Mouse (Mus musculus): ENCODE results near the gene Gm14408. TPM values are rescaled to one million over a fixed set of nuclear protein-coding genes. Genes with fewer than 3 reads are reported as not detected.

Gene Gm14408
- not detected for polyA plus RNA-seq (2017; shearing (Covaris generic))

DNA sequence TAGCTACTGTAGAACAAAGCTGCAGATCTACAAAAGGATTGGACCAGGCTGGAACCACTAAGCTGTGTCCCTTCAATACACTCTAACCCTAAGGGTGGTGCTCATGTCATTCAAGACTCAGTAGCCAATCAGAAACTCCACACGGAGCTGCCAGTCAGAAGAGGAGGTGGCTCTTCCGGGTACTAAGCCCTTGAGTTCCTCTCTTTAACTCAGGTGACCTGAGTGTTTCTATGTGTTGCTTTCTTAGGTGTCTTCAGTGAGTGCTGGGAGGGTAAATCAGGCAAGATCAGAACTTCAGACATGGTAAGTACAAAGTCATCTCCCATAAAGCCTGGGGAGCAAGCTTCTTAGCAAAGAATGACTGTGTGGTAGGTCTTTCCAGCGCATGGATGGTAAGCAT lies at the start of gene Gm14408:
Gene Gm14408 (plus strand): TSS at position 301 of the 400 bp plus-strand sequence.

GRCm38 (mm10) chr2:176798312-176798711 lies 32.6 kb upstream of the Gm14408 start, which contains the start of gene Gm14295:
Gm14295 (plus strand) TSS chr2:176798612.

Other genes with a start within 250 kb of the Gm14408 start
- 3.0 TPM for gene Gm14308, start 194.8 kb upstream of the Gm14408 start, polyA plus RNA-seq (2017; shearing (Covaris generic))
- gene Zfp973, start 160.6 kb upstream of the Gm14408 start, polyA plus RNA-seq (2017; shearing (Covaris generic)) = 7.5 TPM
- 8.1 TPM for gene Gm14305, start 122.8 kb upstream of the Gm14408 start, polyA plus RNA-seq (2017; shearing (Covaris generic))
- 6.0 TPM for gene Gm14295, start 32.5 kb upstream of the Gm14408 start, polyA plus RNA-seq (2017; shearing (Covaris generic))
- gene Gm14296, start 96.7 kb downstream of the Gm14408 start, polyA plus RNA-seq (2017; shearing (Covaris generic)) = 5.0 TPM
- gene Gm14419, start 169.8 kb downstream of the Gm14408 start, polyA plus RNA-seq (2017; shearing (Covaris generic)) = 5.1 TPM
- 0.48 TPM for gene Gm14401, start 243.2 kb downstream of the Gm14408 start, polyA plus RNA-seq (2017; shearing (Covaris generic))

Data from inflammation-experienced regulatory T-cells, adult 16 weeks (primary cell).